Mouse (Mus musculus) small intestine, adult 2 months (tissue): ENCODE data around the gene Fam118b.

ENCODE experiments used
- CTCF ChIP-seq: fragments of 200-500 bp; IDR thresholded peaks from 2 replicates; pipeline ENCODE4 v1.5.1; 2012; ENCODE audit warnings: low read depth, mild to moderate bottlenecking, control low read depth, inconsistent platforms, low read length, moderate library complexity, mixed read lengths; ENCODE audit not compliant: insufficient replicate concordance, insufficient read length; ENCODE audit errors: extremely low read depth
- POLR2A ChIP-seq: fragments of 200-500 bp; IDR thresholded peaks from 2 replicates; pipeline ENCODE4 v1.6.1; 2012; ENCODE audit warnings: low read depth, mild to moderate bottlenecking, control low read depth, inconsistent platforms, low read length, moderate library complexity

- TF ChIP-seq CTCF (no peak), POLR2A (no peak)
Observed at GRCm38 (mm10) chr9:35262418-35262817, 5.2 kb downstream of the Fam118b start.
